Mouse (Mus musculus): ENCODE results near the gene Fcho1.
"Not testable (repeated sequence)": the region's sequence is repeated elsewhere in the genome, so short reads cannot be mapped to it uniquely, and the experiment has no call there.

Fcho1 gene

GRCm38 (mm10) chr8:71725122-71725924 lies at the start of gene Fcho1:
TSS of gene Fcho1 (minus strand) at chr8:71725716.
- peak; percentile 86 for DNase-seq (ENCODE audit: low read depth)

GRCm38 (mm10) chr8:71771336-71771735 lies 45.8 kb upstream of the Fcho1 start:
- DNase-seq (ENCODE audit: low read depth) = no peak

GRCm38 (mm10) chr8:71758816-71759215 lies 33.3 kb upstream of the Fcho1 start:
- DNase-seq (ENCODE audit: low read depth) = no peak

GRCm38 (mm10) chr8:71752881-71753552 lies 27.5 kb upstream of the Fcho1 start:
- not testable (repeated sequence) for DNase-seq (ENCODE audit: low read depth)

GRCm38 (mm10) chr8:71752263-71752662 lies 26.7 kb upstream of the Fcho1 start:
- not testable (repeated sequence) for DNase-seq (ENCODE audit: low read depth)

GRCm38 (mm10) chr8:71751337-71751886 lies 25.9 kb upstream of the Fcho1 start:
- not testable (repeated sequence) for DNase-seq (ENCODE audit: low read depth)

- DNase-seq (ENCODE audit: low read depth) = not testable (repeated sequence)
Observed at GRCm38 (mm10) chr8:71749321-71750075, 24.0 kb upstream of the Fcho1 start.

GRCm38 (mm10) chr8:71747082-71747481 lies 21.6 kb upstream of the Fcho1 start:
- not testable (repeated sequence) for DNase-seq (ENCODE audit: low read depth)

GRCm38 (mm10) chr8:71745322-71745721 lies 19.8 kb upstream of the Fcho1 start:
- DNase-seq (ENCODE audit: low read depth) = no peak

GRCm38 (mm10) chr8:71742783-71743182 lies 17.3 kb upstream of the Fcho1 start:
- DNase-seq (ENCODE audit: low read depth) = no peak

GRCm38 (mm10) chr8:71741687-71742114 lies 16.2 kb upstream of the Fcho1 start:
- no peak for DNase-seq (ENCODE audit: low read depth)

GRCm38 (mm10) chr8:71741226-71741625 lies 15.7 kb upstream of the Fcho1 start:
- DNase-seq (ENCODE audit: low read depth) = no peak

- DNase-seq (ENCODE audit: low read depth) = not testable (repeated sequence)
Observed at GRCm38 (mm10) chr8:71738316-71738715, 12.8 kb upstream of the Fcho1 start.

GRCm38 (mm10) chr8:71731652-71732230 lies 6.2 kb upstream of the Fcho1 start:
- no peak for DNase-seq (ENCODE audit: low read depth)

- no peak for DNase-seq (ENCODE audit: low read depth)
Observed at GRCm38 (mm10) chr8:71728826-71729620, 3.5 kb upstream of the Fcho1 start.

- DNase-seq (ENCODE audit: low read depth) = no peak
Observed at GRCm38 (mm10) chr8:71728240-71728785, 2.8 kb upstream of the Fcho1 start.

- DNase-seq (ENCODE audit: low read depth) = no peak
Observed at GRCm38 (mm10) chr8:71724389-71724788, 1.1 kb downstream of the Fcho1 start.

GRCm38 (mm10) chr8:71723047-71723551 lies 2.4 kb downstream of the Fcho1 start:
- DNase-seq (ENCODE audit: low read depth) = peak; percentile 72

- no peak for DNase-seq (ENCODE audit: low read depth)
Observed at GRCm38 (mm10) chr8:71719928-71720457, 5.5 kb downstream of the Fcho1 start.

GRCm38 (mm10) chr8:71719218-71719617 lies 6.3 kb downstream of the Fcho1 start:
- no peak for DNase-seq (ENCODE audit: low read depth)
